Mouse (Mus musculus) left cerebral cortex, postnatal 36 days (tissue): ENCODE results near the gene Slc10a3. TPM values are rescaled to one million over a fixed set of nuclear protein-coding genes. Genes with fewer than 3 reads are reported as not detected.
"Not testable (repeated sequence)": the region's sequence is repeated elsewhere in the genome, so short reads cannot be mapped to it uniquely, and the experiment has no call there.

ENCODE experiments used
- DNase-seq, 2 experiments: peaks; one replicate each; pipeline ENCODE4 v3.0.0; 2021 to 2022; ENCODE audit warnings: low spot score in 2 of 2, mixed read lengths in 1 of 2
- intact Hi-C: fragments of 180-260 bp; cut with DNase I; formaldehyde crosslinking; loops from one replicate; pipeline ENCODE4 v1.15.1; 2025
- total RNA-seq, 2 experiments: library from RNA; stranded (reverse); gene quantifications; 2 replicates each; pipeline ENCODE4 v1.2.3; 2021

The Slc10a3 gene
- total RNA-seq, result 1 to 10 TPM; 2.4 to 2.7 TPM

- intact Hi-C loops, result no loop called here
- peak; percentile 76 to 83 for DNase-seq
Measured at GRCm38 (mm10) chrX:74372888-74373549, at the start of gene Slc10a3, which contains the start of gene Ubl4a. TSS of gene Slc10a3 (minus strand) at chrX:74373349. TSS of gene Ubl4a (minus strand) at chrX:74373218.

- DNase-seq, result peak; percentile 44 to 54
- intact Hi-C loops, result loop anchor here (2.0 to 10.0 kb wide), 2 partner anchors 165 to 299 kb away; partner anchors contain the start of gene Flna
Measured at GRCm38 (mm10) chrX:74413377-74413776, 40.2 kb upstream of the Slc10a3 start.

- intact Hi-C loops, result no loop called here
- DNase-seq, result no peak
Measured at GRCm38 (mm10) chrX:74408340-74408739, 35.2 kb upstream of the Slc10a3 start.

- intact Hi-C loops, result no loop called here
- no peak for DNase-seq
Measured at GRCm38 (mm10) chrX:74400136-74400535, 27.0 kb upstream of the Slc10a3 start.

GRCm38 (mm10) chrX:74392535-74393443, 19.6 kb upstream of the Slc10a3 start, which contains the start of the genes Fam3a and Ikbkg:
TSS of gene Fam3a (minus strand) at chrX:74393272.
TSS of gene Ikbkg (plus strand) at chrX:74393290.
- intact Hi-C loops, result no loop called here
- DNase-seq, result peak; percentile 74 to 77

- intact Hi-C loops, result no loop called here
- no peak for DNase-seq
Measured at GRCm38 (mm10) chrX:74388153-74388552, 15.0 kb upstream of the Slc10a3 start.

GRCm38 (mm10) chrX:74384451-74384850, 11.3 kb upstream of the Slc10a3 start:
- intact Hi-C loops, result no loop called here
- no peak for DNase-seq

- DNase-seq, result peak; percentile 58 to 73
- intact Hi-C loops, result no loop called here
Measured at GRCm38 (mm10) chrX:74368209-74368909, 4.8 kb downstream of the Slc10a3 start.

- intact Hi-C loops, result no loop called here
Measured at GRCm38 (mm10) chrX:74367512-74367911, 5.6 kb downstream of the Slc10a3 start.

GRCm38 (mm10) chrX:74359171-74359570, 14.0 kb downstream of the Slc10a3 start:
- no peak for DNase-seq
- intact Hi-C loops, result no loop called here

More at GRCm38 (mm10) chrX:74367512-74367911, 5.6 kb downstream of the Slc10a3 start:
- DNase-seq, result no peak

GRCm38 (mm10) chrX:74357069-74357468, 16.1 kb downstream of the Slc10a3 start:
- DNase-seq, intact Hi-C loops: not testable (repeated sequence)

GRCm38 (mm10) chrX:74353467-74353770, 19.7 kb downstream of the Slc10a3 start, which contains the start of gene Lage3:
TSS of gene Lage3 (minus strand) at chrX:74353618.
- peak; percentile 76 to 80 for DNase-seq
- intact Hi-C loops, result no loop called here

- intact Hi-C loops, result no loop called here
- DNase-seq, result no peak
Measured at GRCm38 (mm10) chrX:74352645-74353466, 20.3 kb downstream of the Slc10a3 start.

- intact Hi-C loops, result no loop called here
- no peak for DNase-seq
Measured at GRCm38 (mm10) chrX:74330166-74330930, 42.8 kb downstream of the Slc10a3 start.

- no peak for DNase-seq
- intact Hi-C loops, result no loop called here
Measured at GRCm38 (mm10) chrX:74329215-74329671, 43.9 kb downstream of the Slc10a3 start.

GRCm38 (mm10) chrX:74328725-74329161, 44.4 kb downstream of the Slc10a3 start, which contains the start of gene Plxna3:
TSS of gene Plxna3 (plus strand) at chrX:74329066.
- intact Hi-C loops, result no loop called here

More at GRCm38 (mm10) chrX:74328725-74329161, 44.4 kb downstream of the Slc10a3 start, which contains the start of gene Plxna3:
- DNase-seq, result peak; percentile 45 to 62
